Mouse (Mus musculus) hindbrain, postnatal 0 days (tissue): Measurements from ENCODE around the gene Dcp1a. TPM values are rescaled to one million over a fixed set of nuclear protein-coding genes. Genes with fewer than 3 reads are reported as not detected.

ENCODE experiments used
- ATAC-seq: fragments of 200-750 bp; cut with Nextera tagmentation; 2 replicates; pipeline ENCODE4 v1.8.0; 2017; ENCODE audit warnings: mild to moderate bottlenecking, moderate TSS enrichment, moderate library complexity
- DNase-seq: peaks from one replicate; pipeline ENCODE4 v3.0.0-alpha.2; 2015; ENCODE audit warnings: low spot score
- H3K27ac ChIP-seq: fragments of 300-500 bp; sonication (generic); 2 replicates; pipeline ENCODE4 v1.5.1; 2014; ENCODE audit warnings: mild to moderate bottlenecking
- H3K27me3 ChIP-seq: fragments of 300-500 bp; sonication (generic); 2 replicates; pipeline ENCODE4 v1.6.1; 2014; ENCODE audit warnings: low read length, mixed read lengths; ENCODE audit not compliant: insufficient read depth
- H3K36me3 ChIP-seq: fragments of 300-500 bp; sonication (generic); 2 replicates; pipeline ENCODE4 v1.6.1; 2014; ENCODE audit warnings: low read length, mixed read lengths; ENCODE audit not compliant: insufficient read depth
- H3K4me1 ChIP-seq: fragments of 300-500 bp; sonication (generic); 2 replicates; pipeline ENCODE4 v1.6.1; 2014; ENCODE audit warnings: antibody characterized with exemption, low read length, mixed read lengths; ENCODE audit not compliant: insufficient read depth
- H3K4me2 ChIP-seq: fragments of 300-500 bp; sonication (generic); 2 replicates; pipeline ENCODE4 v1.6.1; 2014; ENCODE audit warnings: low read depth, mild to moderate bottlenecking, low read length, moderate library complexity, mixed read lengths
- H3K4me3 ChIP-seq: fragments of 300-500 bp; sonication (generic); 2 replicates; pipeline ENCODE4 v1.5.1; 2014; ENCODE audit warnings: low read length
- H3K9ac ChIP-seq: fragments of 300-500 bp; sonication (generic); replicated peaks from 2 replicates; pipeline ENCODE4 v1.6.1; 2014; ENCODE audit warnings: mild to moderate bottlenecking, low read length, moderate library complexity, mixed read lengths
- H3K9me3 ChIP-seq: fragments of 300-500 bp; sonication (generic); 2 replicates; pipeline ENCODE4 v1.6.1; 2016; ENCODE audit warnings: low read length, mixed read lengths
- CTCF ChIP-seq: IDR thresholded peaks from 2 replicates; pipeline ENCODE4 v1.5.1; 2016; ENCODE audit warnings: antibody characterized with exemption, control low read depth, low read depth
- WGBS: fragments of 180-500 bp; shearing (Covaris S2); extraction: QIAGEN DNeasy Blood & Tissue Kit; methylation state at CpG from one replicate; pipeline ENCODE4 v1.1.7; 2014; 5-methylcytosine and 5-hydroxymethylcytosine counted together
- microRNA-seq, 2 experiments: library from miRNA; unstranded; fragments of <30 nt; microRNA quantifications; one replicate each; pipeline ENCODE4; 2016
- polyA plus RNA-seq: library from polyadenylated mRNA; unstranded; fragments of >200 nt; fragmentation: Nextera tagmentation; extraction: Ambion mirVana; gene quantifications from 2 replicates; pipeline ENCODE4 v1.2.1, GENCODE M21; 2015
- total RNA-seq: library from RNA; depleted of rRNA; stranded (reverse); fragments of >200 nt; gene quantifications from 2 replicates; pipeline ENCODE4 v1.2.3, GENCODE M21; 2014; rRNA removed

Gene Dcp1a
- total and polyA plus RNA-seq, 2 experiments from 2014 or later, result 10.9 to 23.5 TPM

GRCm38 (mm10) chr14:30573983-30574584 is 94.7 kb downstream of the Dcp1a start:
- Histone ChIP-seq H3K36me3 (peaks cover 55% of the 10 kb centered on the region), H3K4me3 (no peak overlapping the region), H3K4me2 (no peak overlapping the region), H3K4me1 (no peaks in the 10 kb centered on the region), H3K9ac (no peak overlapping the region), H3K27ac (no peak overlapping the region), H3K27me3 (no peaks in the 10 kb centered on the region), H3K9me3 (no peaks in the 10 kb centered on the region)
- DNase-seq, result peak; percentile 86
- ATAC-seq, result peak; percentile 77
- 62% methylated on average over 6 of the region's 6 CpGs for WGBS
- TF ChIP-seq CTCF, result peak; percentile 99

DNA sequence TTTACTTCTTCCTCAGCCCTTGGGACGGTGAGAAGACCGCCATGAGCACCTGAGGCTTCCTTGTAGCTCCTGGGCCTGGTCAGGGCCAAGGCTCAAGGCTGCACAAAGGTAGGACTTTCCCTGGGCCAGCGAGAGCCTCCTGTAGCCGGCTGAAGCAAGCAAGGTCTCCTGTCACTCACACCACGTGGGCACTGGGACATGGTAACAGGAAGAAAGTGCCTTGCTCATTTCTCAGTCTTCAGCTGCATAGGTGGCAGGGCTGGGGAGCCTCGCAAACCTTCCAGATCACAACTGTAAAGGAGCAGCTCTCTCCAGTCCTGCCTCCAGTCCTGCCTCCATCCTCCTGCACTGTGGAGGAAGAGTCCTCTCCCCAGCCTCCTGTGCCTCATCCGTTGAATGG is 96.5 kb downstream of the Dcp1a start:
- no peak overlapping the region for H3K27ac ChIP-seq
- H3K27me3 ChIP-seq, result no peaks in the 10 kb centered on the region
- H3K4me3 ChIP-seq, result no peak overlapping the region
- H3K9ac ChIP-seq, result no peak overlapping the region
- no peaks in the 10 kb centered on the region for H3K9me3 ChIP-seq
- no peak for TF ChIP-seq CTCF
- no peak overlapping the region for H3K4me2 ChIP-seq
- no peaks in the 10 kb centered on the region for H3K4me1 ChIP-seq
- 78% methylated on average over 7 of the region's 7 CpGs for WGBS
- no peak for DNase-seq
- peaks cover 40% of the 10 kb centered on the region for H3K36me3 ChIP-seq
- no peak for ATAC-seq

GRCm38 (mm10) chr14:30576260-30576659 is 96.9 kb downstream of the Dcp1a start:
- H3K27ac ChIP-seq, result no peak overlapping the region
- no peak for DNase-seq
- H3K4me2 ChIP-seq, result no peak overlapping the region
- H3K9me3 ChIP-seq, result no peaks in the 10 kb centered on the region
- H3K4me1 ChIP-seq, result no peaks in the 10 kb centered on the region
- ATAC-seq, result no peak
- WGBS, result 81% methylated on average over 5 of the region's 5 CpGs
- H3K27me3 ChIP-seq, result no peaks in the 10 kb centered on the region
- no peak overlapping the region for H3K4me3 ChIP-seq
- peaks cover 35% of the 10 kb centered on the region for H3K36me3 ChIP-seq
- H3K9ac ChIP-seq, result no peak overlapping the region
- TF ChIP-seq CTCF, result no peak

Small RNA genes within 50 kb of the gene (microRNA-seq; reads per million reads assigned to microRNA genes)
- 5.1 to 6.4 reads per million in 2 experiments for gene Mir3076

Other genes with a start within 250 kb of the Dcp1a start
- gene Cacna1d, start 11.9 kb downstream of the Dcp1a start, total RNA-seq, result 22.0 and 27.6 TPM in 2 replicates
- gene Cacna1d, start 11.9 kb downstream of the Dcp1a start, polyA plus RNA-seq, result 6.1 and 6.9 TPM in 2 replicates
- 388 and 429 TPM in 2 replicates for gene Tkt, start 68.8 kb downstream of the Dcp1a start, total RNA-seq
- 248 and 258 TPM in 2 replicates for gene Tkt, start 68.8 kb downstream of the Dcp1a start, polyA plus RNA-seq
- 26.2 and 26.8 TPM in 2 replicates for gene Prkcd, start 146.7 kb downstream of the Dcp1a start, total RNA-seq
- gene Prkcd, start 146.7 kb downstream of the Dcp1a start, polyA plus RNA-seq, result 19.6 and 20.4 TPM in 2 replicates
- gene Rft1, start 174.8 kb downstream of the Dcp1a start, total RNA-seq, result 11.4 and 18.2 TPM in 2 replicates
- gene Rft1, start 174.8 kb downstream of the Dcp1a start, polyA plus RNA-seq, result 10.0 and 10.1 TPM in 2 replicates
- 5.8 and 9.7 TPM in 2 replicates for gene Sfmbt1, start 235.3 kb downstream of the Dcp1a start, total RNA-seq
- gene Sfmbt1, start 235.3 kb downstream of the Dcp1a start, polyA plus RNA-seq, result 13.3 and 13.4 TPM in 2 replicates